Mouse (Mus musculus) embryo, embryonic 9.5 days (tissue): ENCODE results near the gene Mylk.
A peak's percentile ranks its signal among the peaks of the same experiment; 100 is the strongest.

Source experiments
- DNase-seq: peaks from one replicate; pipeline ENCODE4 v3.0.0-alpha.2; 2017; ENCODE audit errors: extremely low spot score

The Mylk gene

GRCm38 (mm10) chr16:35023138-35023735 is 278.2 kb downstream of the Mylk start:
- no peak for DNase-seq

DNA sequence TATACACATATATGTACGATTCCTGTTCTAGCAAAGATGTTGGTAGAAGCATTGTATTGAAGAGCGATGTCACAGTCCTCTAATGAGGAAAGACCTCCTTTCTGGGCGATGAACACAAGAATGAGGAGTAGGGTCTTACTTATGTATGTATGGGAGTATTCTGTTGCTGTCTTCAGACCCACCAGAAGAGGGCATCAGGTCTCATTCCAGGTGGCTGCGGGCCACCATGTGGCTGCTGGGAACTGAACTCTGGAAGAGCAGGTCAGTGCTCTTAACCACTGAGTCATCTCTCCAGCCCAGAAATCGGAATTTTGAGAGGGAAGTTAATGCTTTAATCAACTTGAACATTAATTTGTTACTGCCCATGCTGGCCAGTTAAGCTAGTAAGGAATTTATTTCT is 279.3 kb downstream of the Mylk start:
- no peak for DNase-seq

- DNase-seq = no peak
These were observed 280.3 kb downstream of the Mylk start for GRCm38 (mm10) chr16:35025347-35025746.

DNA sequence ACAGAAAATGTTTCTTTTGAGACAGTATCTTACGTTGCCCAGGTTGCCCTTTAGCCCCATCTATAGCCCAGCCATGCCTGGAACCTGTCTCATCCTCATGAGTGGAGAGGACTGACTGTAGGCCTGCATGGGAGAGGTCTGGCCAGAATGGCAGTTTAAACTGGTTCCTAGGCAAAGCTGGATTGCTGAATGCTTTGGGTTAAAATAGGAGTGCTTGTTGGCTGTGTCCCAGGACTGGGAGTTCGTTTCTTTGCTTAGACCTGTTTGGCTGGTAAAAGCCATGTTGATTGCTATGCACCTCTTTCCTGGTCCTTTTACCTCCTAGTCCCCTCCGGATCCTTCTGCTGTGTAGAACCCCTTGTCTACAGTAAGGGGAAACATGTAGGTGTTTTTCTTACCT is 288.2 kb downstream of the Mylk start:
- DNase-seq = no peak

DNA sequence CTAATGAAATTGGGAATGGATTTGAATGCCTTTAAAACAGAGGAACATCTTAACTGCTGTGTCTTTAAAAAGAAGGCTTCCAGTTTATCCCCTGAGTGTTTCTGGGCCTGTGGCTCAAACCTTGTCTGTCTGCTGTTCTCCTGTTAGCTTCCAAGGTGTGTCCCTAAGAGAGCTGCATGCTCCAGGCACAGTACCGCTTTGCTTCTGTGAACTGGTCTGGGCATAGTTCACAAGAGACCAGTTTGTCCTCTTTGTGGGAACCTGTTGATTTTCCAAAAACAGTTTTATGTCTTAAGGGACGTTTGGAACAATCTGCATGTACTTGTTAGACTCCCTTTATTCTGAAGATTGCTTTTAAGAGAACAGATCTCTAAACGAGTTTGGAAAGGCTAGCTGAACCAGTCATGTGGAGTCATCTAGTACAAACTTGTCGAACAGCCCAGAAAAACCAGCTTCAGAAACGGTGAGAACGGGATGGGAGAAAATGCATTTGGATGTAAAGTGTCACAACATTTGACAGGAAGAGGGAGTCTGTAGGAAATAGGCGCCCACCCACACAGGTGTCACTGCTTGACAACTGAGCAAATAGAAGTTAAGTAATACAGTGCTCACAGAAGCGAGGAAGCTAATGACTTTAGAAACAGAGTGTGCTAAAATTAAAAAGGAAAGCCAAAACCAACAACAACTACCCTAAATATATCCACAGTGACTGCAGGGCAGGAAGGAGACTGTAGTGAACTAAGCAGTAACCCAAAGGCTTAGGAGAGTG is 289.0 kb downstream of the Mylk start:
- DNase-seq = no peak

DNA sequence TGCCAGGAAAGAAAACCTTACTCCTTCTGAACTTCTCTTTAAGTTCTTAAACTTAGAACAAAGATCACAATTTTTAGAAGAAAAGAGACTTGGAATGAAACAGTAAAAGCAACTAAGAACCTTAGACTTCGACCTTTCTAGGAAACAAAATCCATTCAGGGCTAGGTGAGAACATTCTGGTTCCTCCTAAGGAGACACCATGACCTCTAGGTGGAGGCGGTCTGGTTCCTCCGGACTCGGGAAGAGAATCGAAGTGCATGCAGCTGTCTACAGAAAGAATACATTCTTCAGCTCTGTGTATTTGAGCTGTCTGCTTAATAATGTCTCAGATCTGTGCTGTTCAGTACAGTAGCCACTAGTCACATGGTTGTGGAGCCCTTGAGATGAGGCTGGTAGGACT is 290.0 kb downstream of the Mylk start:
- DNase-seq = no peak

DNA sequence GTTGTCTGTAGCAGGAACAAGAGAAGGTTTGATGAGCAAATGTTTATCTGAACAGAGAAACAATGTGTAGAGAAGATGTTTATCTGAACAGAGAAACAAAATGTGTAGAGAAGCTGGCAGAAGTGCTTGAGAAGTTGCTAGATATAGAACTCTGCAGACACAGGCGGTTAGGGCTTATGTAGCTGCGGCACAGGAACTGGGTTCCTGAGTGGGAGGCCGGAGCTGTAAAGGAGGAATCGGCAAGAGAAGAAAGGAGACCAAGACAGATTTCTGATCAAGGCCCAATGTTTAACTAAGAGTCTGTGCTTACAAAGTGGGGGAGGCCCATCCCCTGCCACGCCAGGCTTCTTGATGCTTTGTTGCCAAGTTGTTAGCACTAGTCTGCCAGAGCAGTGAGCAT is 291.7 kb downstream of the Mylk start:
- no peak for DNase-seq

DNA sequence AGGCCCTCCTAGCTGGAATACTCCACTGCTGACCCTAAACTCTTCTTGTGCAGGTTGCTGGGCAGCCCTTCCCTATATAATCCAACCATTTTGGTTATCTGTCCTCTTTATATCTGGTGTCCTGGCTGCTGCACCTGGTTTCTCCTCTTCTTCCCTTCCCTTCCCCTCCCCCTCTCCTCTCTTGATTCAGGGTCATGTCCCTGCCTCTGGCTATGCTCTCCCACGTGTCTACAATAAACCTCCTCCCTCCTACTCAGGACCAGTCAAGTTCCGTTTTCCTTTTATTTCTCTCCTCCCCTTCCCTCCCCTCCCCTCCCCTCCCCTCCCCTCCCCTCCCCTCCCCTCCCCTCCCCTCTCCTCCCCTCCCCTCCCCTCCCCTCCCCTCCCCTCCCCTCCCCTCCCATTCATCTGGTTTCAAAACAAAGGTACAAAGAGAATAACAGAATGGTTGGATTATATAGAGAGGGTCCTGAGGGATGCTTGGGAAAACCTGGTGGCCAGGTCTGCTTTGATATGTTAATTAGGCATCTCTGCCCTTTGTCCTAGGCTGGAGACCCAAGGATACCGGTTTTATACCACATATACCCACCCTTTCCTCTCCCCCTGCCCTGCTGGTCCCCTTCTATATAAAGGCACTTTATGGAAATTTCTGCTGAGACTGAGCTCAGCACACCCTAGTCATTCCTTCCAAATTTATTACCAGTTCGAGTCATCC is 293.5 kb downstream of the Mylk start:
- DNase-seq = peak; percentile 18

DNA sequence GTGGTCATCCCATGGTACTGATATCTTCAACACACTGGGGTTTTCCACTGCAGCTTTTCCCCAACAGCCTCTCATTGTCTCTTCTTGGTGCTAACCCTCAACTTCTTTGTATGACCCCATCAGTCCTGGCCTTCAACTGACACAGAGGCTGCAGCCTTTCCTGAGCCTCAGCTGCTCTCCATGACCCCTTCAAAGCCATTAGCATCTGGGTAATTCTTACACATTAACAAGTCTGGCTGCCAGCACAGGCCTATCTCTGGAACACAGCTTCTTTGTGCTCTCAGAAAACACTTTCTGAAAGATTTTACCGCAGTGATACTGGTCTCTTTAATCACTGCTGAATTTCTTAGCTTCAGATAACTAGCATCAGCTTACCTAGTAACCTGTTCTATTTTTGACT is 295.1 kb downstream of the Mylk start:
- peak; percentile 19 for DNase-seq

- DNase-seq = no peak
These were observed 296.0 kb downstream of the Mylk start for GRCm38 (mm10) chr16:35041001-35041400.

- DNase-seq = no peak
These were observed 301.2 kb downstream of the Mylk start for GRCm38 (mm10) chr16:35046081-35046775.

DNA sequence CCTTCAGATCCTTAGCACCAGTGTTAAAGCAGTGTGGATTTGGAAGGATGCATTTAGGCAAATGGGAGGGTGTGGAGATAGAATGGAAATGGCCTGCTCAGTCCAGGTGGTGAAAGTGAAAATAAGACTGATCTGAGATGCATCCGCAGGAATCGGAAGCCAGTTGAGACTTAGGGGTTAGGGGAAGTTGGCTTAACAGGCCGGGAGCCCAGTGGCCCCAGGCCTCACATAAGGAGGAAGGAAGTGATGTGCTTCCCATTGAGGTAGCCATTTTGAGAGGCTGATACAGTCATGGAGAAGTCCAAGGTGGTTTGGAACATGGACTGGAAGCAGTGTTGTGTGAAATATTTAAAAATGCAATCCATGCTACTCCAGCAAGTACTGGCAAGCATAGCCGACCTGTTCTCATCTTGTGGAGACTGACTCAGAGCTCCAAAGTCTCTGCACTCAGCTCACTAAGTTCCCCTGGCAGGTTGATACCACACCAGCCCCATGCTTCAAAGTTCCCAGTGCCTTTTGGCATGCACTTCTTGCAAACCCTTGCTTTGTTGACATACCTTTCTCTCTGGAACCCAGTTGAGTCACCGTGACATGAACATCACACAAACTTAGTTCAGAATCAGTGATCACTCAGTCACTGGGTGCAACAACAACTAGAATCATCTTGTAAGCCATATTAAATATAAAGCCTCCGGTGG is 302.4 kb downstream of the Mylk start:
- DNase-seq = no peak

GRCm38 (mm10) chr16:35051066-35051465 is 306.1 kb downstream of the Mylk start:
- DNase-seq = no peak
